Mouse (Mus musculus) spleen, adult 2 months (tissue): ENCODE measurements at regions not wholly inside any gene's neighbourhood (a gene's known extent, or its start where the extent isn't known, plus 50 kb on each side); places are given as distances from the start of the nearest gene placed in this dataset.

Experiments used
- CTCF ChIP-seq: fragments of 200-500 bp; IDR thresholded peaks from 2 replicates; pipeline ENCODE4 v1.5.1; 2011; ENCODE audit warnings: mild to moderate bottlenecking, inconsistent platforms; ENCODE audit not compliant: insufficient read depth, insufficient read length, insufficient replicate concordance; ENCODE audit errors: extremely low read depth
- POLR2A ChIP-seq: fragments of 200-500 bp; IDR thresholded peaks from 2 replicates; pipeline ENCODE4 v1.6.1; 2011; ENCODE audit warnings: low read depth, low read length, inconsistent platforms

DNA sequence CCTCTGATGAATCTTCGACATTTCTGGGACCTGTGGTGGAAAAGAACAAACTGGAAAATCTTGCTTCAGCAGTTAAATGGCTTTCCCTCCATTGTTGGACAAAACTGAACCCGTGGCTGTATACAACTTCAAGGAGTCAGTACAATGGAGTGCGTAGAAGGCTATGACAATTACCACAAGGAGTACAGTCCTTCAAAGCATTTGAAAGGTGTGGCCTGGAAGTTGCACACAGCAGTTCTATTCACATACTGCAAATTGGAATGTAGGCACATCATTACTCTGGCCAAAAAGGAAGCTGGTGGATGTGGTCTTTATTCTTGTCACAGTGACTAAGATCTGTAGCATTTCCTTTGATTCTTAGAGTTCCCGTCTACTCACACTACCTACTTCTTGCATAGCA lies 215.7 kb upstream of the Lcorl start:
- no peak for TF ChIP-seq CTCF
- TF ChIP-seq POLR2A = no peak
